In the genomic region with DNA sequence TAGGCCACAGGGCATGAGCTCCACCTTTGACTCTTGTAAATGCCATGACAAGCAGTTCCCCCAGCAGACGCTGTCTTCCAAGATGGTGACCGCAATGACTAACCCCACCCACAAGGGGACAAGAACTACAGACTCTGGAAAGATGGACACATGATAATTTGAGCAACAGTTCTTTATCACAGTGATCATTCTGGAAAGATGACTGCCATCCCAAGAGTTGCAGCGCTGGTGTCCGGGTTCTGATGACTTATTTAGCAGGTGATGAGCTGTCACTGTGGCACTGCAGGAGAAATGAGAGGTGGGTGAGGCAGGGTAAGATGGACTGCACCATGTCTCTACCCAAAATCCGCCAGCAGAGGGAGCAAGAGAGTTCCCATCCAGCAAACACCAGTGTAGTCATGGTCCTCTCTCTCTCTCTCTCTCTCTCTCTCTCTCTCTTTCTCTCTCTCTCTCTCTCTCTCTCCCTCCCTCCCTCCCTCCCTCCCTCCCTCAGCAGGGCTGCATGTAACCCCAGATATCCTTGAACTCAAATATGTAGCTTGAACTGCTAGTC, we compare ENCODE assay signal across 8 mouse cellular contexts. TPM values are rescaled to one million over a fixed set of nuclear protein-coding genes. Genes with fewer than 3 reads are reported as not detected.
DNase-seq lines count a peak whose midpoint lies in the region; ATAC-seq and TF ChIP-seq lines count a peak whose summit lies in the region.

No protein-coding gene starts in this region.

- TF ChIP-seq POLR2A in small intestine, adult 2 months (IDR thresholded peaks at IDR 0.05; ENCODE audit: low read depth, low read length), result no peak

- no peaks in the 10 kb centered on the region for H3K36me3 ChIP-seq in ES-E14 (ENCODE audit: control insufficient read depth, insufficient read depth, low read length, poor library complexity, severe bottlenecking)
- no peaks in the 10 kb centered on the region for H3K36me3 ChIP-seq in small intestine, adult 2 months (ENCODE audit: control insufficient read depth, insufficient read depth, low read length)

- WGBS in small intestine, adult 2 months, result 24% methylated on average over 5 of the region's 5 CpGs

- no peaks in the 10 kb centered on the region for H3K27me3 ChIP-seq in small intestine, adult 2 months (ENCODE audit: control insufficient read depth, insufficient read depth, low read length)

- H3K4me3 ChIP-seq in ES-E14 (ENCODE audit: insufficient read depth in 1 of 2, low read depth in 1 of 2, low read length in 2 of 2, poor library complexity in 1 of 2, severe bottlenecking in 1 of 2), result no peak overlapping the region
- H3K4me3 ChIP-seq in small intestine, adult 2 months (ENCODE audit: low read depth, low read length), result no peak overlapping the region

- in situ Hi-C loops in ES-E14 (cut with MboI; ENCODE audit: low sequenced_read_pairs in 2 of 2, unreplicated experiment in 2 of 2), result no loop called here

- peak; percentile 70 for DNase-seq in gastrocnemius, adult 18-20 months (ENCODE audit: low spot score)
- no peak for DNase-seq in gastrocnemius, postnatal 25 days
- DNase-seq in ES-E14 (ENCODE audit: low read depth, low spot score), result peak; percentile 77
- peak; percentile 91 to 93 for DNase-seq in cerebellum, postnatal 10 days
- peak; percentile 75 to 76 for DNase-seq in frontal cortex, postnatal 36 days (ENCODE audit: low spot score in 2 of 2)
- peak; percentile 57 for DNase-seq in layer of hippocampus, adult 9-10 months (ENCODE audit: low spot score)

- H3K9me3 ChIP-seq in ES-E14 (ENCODE audit: control insufficient read depth, insufficient read depth, low read depth, low read length), result no peaks in the 10 kb centered on the region

- peak; percentile 86 for ATAC-seq in megakaryocyte, adult 5-6 weeks (ENCODE audit: poor library complexity, severe bottlenecking)

- no peak overlapping the region for H3K27ac ChIP-seq in ES-E14 (ENCODE audit: insufficient read depth, low read depth, low read length, poor library complexity, severe bottlenecking)
- no peak overlapping the region for H3K27ac ChIP-seq in small intestine, adult 2 months (ENCODE audit: insufficient read depth, low read depth, low read length)

- peak; percentile 64; the same call in 1 of the 2 replicates for TF ChIP-seq CTCF in small intestine, adult 2 months (IDR thresholded peaks at IDR 0.05; ENCODE audit: extremely low read depth, insufficient read length, insufficient replicate concordance, low read depth, low read length)

- no peak overlapping the region for H3K9ac ChIP-seq in ES-E14 (ENCODE audit: insufficient read depth, low read depth, low read length, poor library complexity, severe bottlenecking)

- peaks cover 9 to 22% of the 10 kb centered on the region in 2 experiments; a peak in 3 of 4 replicates for H3K4me1 ChIP-seq in ES-E14 (ENCODE audit: control insufficient read depth in 2 of 2, insufficient read depth in 2 of 2, low read length in 2 of 2, poor library complexity in 1 of 2)
- peaks cover 2% of the 10 kb centered on the region; the same call in 1 of the 2 replicates for H3K4me1 ChIP-seq in small intestine, adult 2 months (ENCODE audit: control insufficient read depth, insufficient read depth, insufficient read length, low read length)

TF ChIP-seq in ES-E14, 5 proteins besides CTCF, POLR2A, EP300 and RAD21:
- no peak for TF ChIP-seq MAFK (IDR thresholded peaks at IDR 0.05; ENCODE audit: insufficient read depth, low read depth, low read length)
- TF ChIP-seq CHD2 (IDR thresholded peaks at IDR 0.05; ENCODE audit: low read depth, low read length), result no peak
- TF ChIP-seq ZNF384 (IDR thresholded peaks at IDR 0.05; ENCODE audit: low read depth, low read length), result no peak
- TF ChIP-seq HCFC1 (IDR thresholded peaks at IDR 0.05; ENCODE audit: borderline replicate concordance, insufficient read depth, low read length), result no peak
- no peak for TF ChIP-seq ZC3H11A (IDR thresholded peaks at IDR 0.05; ENCODE audit: borderline replicate concordance, low read depth, low read length)
TF ChIP-seq in ES-E14: peak in this region for 0.

RNA-seq across cellular contexts. Expression of a gene that starts 5.3 kb away (rescaled TPM):
- total RNA-seq in gastrocnemius, adult 18-20 months (2021), result 1 to 10 TPM; 3.5 to 5.0 TPM
- total RNA-seq in gastrocnemius, postnatal 25 days (2021), result 1 to 10 TPM; 2.5 to 2.9 TPM
- 3.4 and 4.2 TPM in 2 replicates for total RNA-seq in ES-E14 (2012; rRNA removed)
- 1.7 and 2.0 TPM in 2 replicates for total RNA-seq in megakaryocyte, adult 5-6 weeks (2015)
- total RNA-seq in megakaryocyte, adult 5-6 weeks (2017), result 0.12 TPM in 1 of 2 replicates, not detected in the other
- 0.88 and 2.0 TPM in 2 replicates for polyA plus RNA-seq in small intestine, adult 2 months (2012; rRNA removed)

RNA-seq across cellular contexts. Expression of a gene that starts 5.3 kb away (rescaled TPM):
- 10 to 100 TPM; 48.2 to 49.0 TPM for total RNA-seq in gastrocnemius, adult 18-20 months (2021)
- total RNA-seq in gastrocnemius, postnatal 25 days (2021), result 10 to 100 TPM; 41.4 to 53.2 TPM
- 64.2 and 104 TPM in 2 replicates for total RNA-seq in ES-E14 (2012; rRNA removed)
- 42.4 and 47.4 TPM in 2 replicates for total RNA-seq in megakaryocyte, adult 5-6 weeks (2015)
- 23.1 and 27.4 TPM in 2 replicates for total RNA-seq in megakaryocyte, adult 5-6 weeks (2017)
- polyA plus RNA-seq in small intestine, adult 2 months (2012; rRNA removed), result 157 and 256 TPM in 2 replicates

RNA-seq across cellular contexts. Expression of a gene that starts 22.8 kb away (rescaled TPM):
- total RNA-seq in gastrocnemius, adult 18-20 months (2021), result 1,000 to 10,000 TPM; 4,330 to 4,768 TPM
- 1,000 to 10,000 TPM; 3,676 to 4,447 TPM for total RNA-seq in gastrocnemius, postnatal 25 days (2021)
- total RNA-seq in ES-E14 (2012; rRNA removed), result 0.80 and 1.6 TPM in 2 replicates
- total RNA-seq in megakaryocyte, adult 5-6 weeks (2015), result not detected in 2 replicates
- total RNA-seq in megakaryocyte, adult 5-6 weeks (2017), result not detected in 2 replicates
- 0.13 TPM in 2 replicates for polyA plus RNA-seq in small intestine, adult 2 months (2012; rRNA removed)

RNA-seq across cellular contexts. Expression of a gene that starts 30.2 kb away (rescaled TPM):
- total RNA-seq in gastrocnemius, adult 18-20 months (2021), result under 1 TPM in 1 of 2 experiments, not detected in 1; 0.14 TPM
- under 1 TPM in 1 of 2 experiments, not detected in 1; 0.24 TPM for total RNA-seq in gastrocnemius, postnatal 25 days (2021)
- total RNA-seq in ES-E14 (2012; rRNA removed), result 0.67 and 0.90 TPM in 2 replicates
- total RNA-seq in megakaryocyte, adult 5-6 weeks (2015), result 3.2 and 3.8 TPM in 2 replicates
- total RNA-seq in megakaryocyte, adult 5-6 weeks (2017), result 4.1 and 6.4 TPM in 2 replicates
- 8.6 and 18.7 TPM in 2 replicates for polyA plus RNA-seq in small intestine, adult 2 months (2012; rRNA removed)

RNA-seq across cellular contexts. Expression of a gene that starts 33.9 kb away (rescaled TPM):
- total RNA-seq in gastrocnemius, adult 18-20 months (2021), result 10 to 100 TPM; 49.8 to 49.9 TPM
- total RNA-seq in gastrocnemius, postnatal 25 days (2021), result 10 to 100 TPM; 62.8 to 69.1 TPM
- total RNA-seq in ES-E14 (2012; rRNA removed), result 18.6 and 18.9 TPM in 2 replicates
- 18.2 and 20.3 TPM in 2 replicates for total RNA-seq in megakaryocyte, adult 5-6 weeks (2015)
- 12.5 and 14.0 TPM in 2 replicates for total RNA-seq in megakaryocyte, adult 5-6 weeks (2017)
- 85.6 and 99.2 TPM in 2 replicates for polyA plus RNA-seq in small intestine, adult 2 months (2012; rRNA removed)

Comparison
In these comparisons a context has a peak if more than half of its experiments do, and no peak if none do; other contexts are left out.
1. RNA of a gene that starts 22.8 kb away (total RNA-seq): 4,330 to 4,768 TPM in gastrocnemius, adult 18-20 months and 3,676 to 4,447 TPM in gastrocnemius, postnatal 25 days; 0.80 to 1.6 TPM in ES-E14 and not detected in megakaryocyte, adult 5-6 weeks; every median in the first group is over 1,000 times any median in the second.